Mouse (Mus musculus) megakaryocyte-erythroid progenitor cell, adult 5-6 weeks (primary cell): Measurements from ENCODE around the gene Apopt1. TPM values are rescaled to one million over a fixed set of nuclear protein-coding genes. Genes with fewer than 3 reads are reported as not detected.

Experiments
- ATAC-seq: replicated peaks from 2 replicates; pipeline ENCODE4 v1.8.0; 2016; ENCODE audit warnings: mild to moderate bottlenecking, inconsistent platforms; ENCODE audit not compliant: severe bottlenecking, poor library complexity, low FRiP score, low TSS enrichment
- total RNA-seq, 2 experiments: library from RNA; stranded (forward) in 1 of 2; stranded (reverse) in 1 of 2; fragments of 200-1000, 215-1000 nt in 1 of 2; fragments of >200 nt in 1 of 2; fragmentation: Nextera tagmentation in 1 of 2; gene quantifications; 2 replicates each; pipeline ENCODE4 v1.2.3; 2014 to 2017

The Apopt1 gene
- total RNA-seq, 2 experiments from 2014 or later, result 56.4 to 62.7 TPM

GRCm38 (mm10) chr12:111795180-111795895 lies 82.3 kb downstream of the Apopt1 start:
- no peak for ATAC-seq

GRCm38 (mm10) chr12:111797251-111797650 lies 84.2 kb downstream of the Apopt1 start:
- ATAC-seq, result no peak

- no peak for ATAC-seq
Observed at GRCm38 (mm10) chr12:111798493-111798892, 85.4 kb downstream of the Apopt1 start.

- no peak for ATAC-seq
Observed at GRCm38 (mm10) chr12:111800459-111801183, 87.6 kb downstream of the Apopt1 start.

- ATAC-seq, result no peak
Observed at GRCm38 (mm10) chr12:111803538-111803937, 90.5 kb downstream of the Apopt1 start.

Other genes starting within 250 kb of the Apopt1 start
- gene Gm266, start 227.4 kb upstream of the Apopt1 start, total RNA-seq (2014; fragmentation: Nextera tagmentation), result not detected in 2 replicates
- not detected in 2 replicates for gene Gm266, start 227.4 kb upstream of the Apopt1 start, total RNA-seq (2017)
- 212 and 247 TPM in 2 replicates for gene Eif5, start 175.2 kb upstream of the Apopt1 start, total RNA-seq (2014; fragmentation: Nextera tagmentation)
- gene Eif5, start 175.2 kb upstream of the Apopt1 start, total RNA-seq (2017), result 262 and 337 TPM in 2 replicates
- 56.3 and 62.2 TPM in 2 replicates for gene Mark3, start 138.7 kb upstream of the Apopt1 start, total RNA-seq (2014; fragmentation: Nextera tagmentation)
- gene Mark3, start 138.7 kb upstream of the Apopt1 start, total RNA-seq (2017), result 55.2 and 81.3 TPM in 2 replicates
- gene Ckb, start 40.9 kb upstream of the Apopt1 start, total RNA-seq (2014; fragmentation: Nextera tagmentation), result 2.7 TPM in 1 of 2 replicates, not detected in the other
- 1.5 and 4.4 TPM in 2 replicates for gene Ckb, start 40.9 kb upstream of the Apopt1 start, total RNA-seq (2017)
- gene Trmt61a, start 35.2 kb upstream of the Apopt1 start, total RNA-seq (2014; fragmentation: Nextera tagmentation), result 20.5 and 26.7 TPM in 2 replicates
- gene Trmt61a, start 35.2 kb upstream of the Apopt1 start, total RNA-seq (2017), result 11.1 and 15.4 TPM in 2 replicates
- gene Bag5, start within 50 bp of the Apopt1 start, total RNA-seq (2014; fragmentation: Nextera tagmentation), result 27.7 and 28.9 TPM in 2 replicates
- gene Bag5, start within 50 bp of the Apopt1 start, total RNA-seq (2017), result 33.0 and 52.3 TPM in 2 replicates
- gene Klc1, start 45.6 kb downstream of the Apopt1 start, total RNA-seq (2014; fragmentation: Nextera tagmentation), result 35.3 and 58.3 TPM in 2 replicates
- 28.3 and 36.1 TPM in 2 replicates for gene Klc1, start 45.6 kb downstream of the Apopt1 start, total RNA-seq (2017)
- gene Xrcc3, start 100.6 kb downstream of the Apopt1 start, total RNA-seq (2014; fragmentation: Nextera tagmentation), result 32.1 and 34.7 TPM in 2 replicates
- gene Xrcc3, start 100.6 kb downstream of the Apopt1 start, total RNA-seq (2017), result 6.7 and 11.2 TPM in 2 replicates
- 7.3 and 20.4 TPM in 2 replicates for gene Zfyve21, start 100.9 kb downstream of the Apopt1 start, total RNA-seq (2014; fragmentation: Nextera tagmentation)
- 5.4 and 9.6 TPM in 2 replicates for gene Zfyve21, start 100.9 kb downstream of the Apopt1 start, total RNA-seq (2017)
- 6.7 and 8.2 TPM in 2 replicates for gene Ppp1r13b, start 194.8 kb downstream of the Apopt1 start, total RNA-seq (2014; fragmentation: Nextera tagmentation)
- gene Ppp1r13b, start 194.8 kb downstream of the Apopt1 start, total RNA-seq (2017), result 6.0 and 7.1 TPM in 2 replicates